Mouse (Mus musculus): Measurements from ENCODE around the gene Fkbp7.

Gene Fkbp7

GRCm38 (mm10) chr2:76647441-76647869 is 25.5 kb downstream of the Fkbp7 start:
- TF ChIP-seq GATA4 (IDR thresholded peaks at IDR 0.05; ENCODE audit: insufficient replicate concordance, low read length): no peak

DNA sequence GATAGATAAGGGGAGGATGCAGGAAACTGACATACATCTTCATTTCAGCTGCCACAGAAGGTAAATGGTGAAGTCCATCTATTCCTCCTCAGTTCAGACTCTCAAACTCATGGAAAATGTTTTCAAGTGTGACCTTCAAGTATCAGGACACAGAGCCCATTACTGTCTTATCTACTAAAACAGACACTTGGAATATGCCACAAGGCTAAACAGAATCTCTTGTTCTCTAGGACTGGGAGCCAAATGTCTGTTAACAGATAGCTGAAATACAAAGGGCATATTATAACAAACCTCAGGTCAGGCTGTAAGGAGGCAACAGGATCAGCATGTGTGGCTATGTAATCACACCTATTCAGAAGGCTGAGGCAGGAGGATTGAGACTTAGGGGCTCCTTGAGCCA is 29.1 kb downstream of the Fkbp7 start:
- TF ChIP-seq GATA4 (IDR thresholded peaks at IDR 0.05; ENCODE audit: insufficient replicate concordance, low read length): no peak

DNA sequence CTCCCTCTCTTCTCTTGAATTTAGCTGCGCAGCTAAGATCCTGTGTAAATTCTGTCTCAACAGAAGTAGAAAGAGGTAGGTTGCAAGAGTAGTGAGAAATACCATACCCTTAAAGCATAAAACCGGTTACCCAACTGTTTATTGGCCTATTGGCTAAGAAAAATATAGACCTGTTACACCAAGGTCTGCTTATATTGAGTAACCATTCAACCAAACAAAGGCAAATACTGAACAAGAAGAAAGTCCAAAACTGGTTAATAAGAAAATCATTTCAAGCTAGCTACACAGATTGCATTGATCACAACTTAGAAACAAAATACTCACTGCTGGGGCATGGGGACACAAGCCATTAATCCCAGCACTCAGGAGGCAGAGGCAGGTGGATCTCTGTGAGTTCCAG is 33.3 kb downstream of the Fkbp7 start:
- TF ChIP-seq GATA4 (IDR thresholded peaks at IDR 0.05; ENCODE audit: insufficient replicate concordance, low read length): no peak

GRCm38 (mm10) chr2:76631600-76631999 is 41.3 kb downstream of the Fkbp7 start:
- no peak for TF ChIP-seq GATA4 (IDR thresholded peaks at IDR 0.05; ENCODE audit: insufficient replicate concordance, low read length)

DNA sequence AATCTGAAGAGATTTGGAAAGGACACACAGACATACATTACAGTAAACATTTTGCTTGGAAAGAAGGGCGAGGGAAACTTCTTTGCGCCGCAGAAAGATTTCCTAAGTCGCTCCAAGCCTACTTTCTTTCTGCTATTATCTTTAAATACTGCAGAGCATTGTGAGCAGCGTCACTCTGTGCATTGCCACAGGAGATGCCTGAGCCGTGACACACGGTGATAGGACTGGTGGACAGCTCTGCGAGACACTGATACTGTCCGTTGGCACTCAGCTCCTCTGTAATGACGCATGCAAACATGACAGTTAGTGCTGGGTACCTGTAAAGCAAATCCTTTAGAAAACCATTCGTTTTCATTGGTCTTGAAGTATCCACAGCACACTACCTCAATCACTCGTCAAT is 42.6 kb downstream of the Fkbp7 start:
- no peak for TF ChIP-seq GATA4 (IDR thresholded peaks at IDR 0.05; ENCODE audit: insufficient replicate concordance, low read length)

GRCm38 (mm10) chr2:76621724-76622123 is 51.2 kb downstream of the Fkbp7 start:
- no peak for TF ChIP-seq GATA4 (IDR thresholded peaks at IDR 0.05; ENCODE audit: insufficient replicate concordance, low read length)

DNA sequence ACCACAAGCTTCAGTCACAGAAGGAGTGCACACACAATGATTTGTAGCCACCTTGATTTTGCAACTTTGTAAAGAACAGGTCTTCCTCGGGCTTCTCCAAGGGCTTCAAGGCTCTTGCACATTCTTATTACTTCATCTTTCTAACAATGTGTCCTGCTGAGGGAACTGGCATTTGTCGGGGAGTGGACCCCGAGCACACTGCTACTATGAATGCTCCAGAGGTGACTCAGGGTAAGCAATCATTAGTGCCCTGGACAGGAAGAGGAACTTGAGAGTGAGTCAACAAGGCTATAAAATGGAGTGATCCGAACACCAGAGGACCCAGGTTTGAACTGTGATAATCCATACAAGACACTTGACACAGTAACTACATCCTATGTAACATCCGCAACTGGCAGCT is 52.7 kb downstream of the Fkbp7 start:
- TF ChIP-seq GATA4 (IDR thresholded peaks at IDR 0.05; ENCODE audit: insufficient replicate concordance, low read length): no peak

DNA sequence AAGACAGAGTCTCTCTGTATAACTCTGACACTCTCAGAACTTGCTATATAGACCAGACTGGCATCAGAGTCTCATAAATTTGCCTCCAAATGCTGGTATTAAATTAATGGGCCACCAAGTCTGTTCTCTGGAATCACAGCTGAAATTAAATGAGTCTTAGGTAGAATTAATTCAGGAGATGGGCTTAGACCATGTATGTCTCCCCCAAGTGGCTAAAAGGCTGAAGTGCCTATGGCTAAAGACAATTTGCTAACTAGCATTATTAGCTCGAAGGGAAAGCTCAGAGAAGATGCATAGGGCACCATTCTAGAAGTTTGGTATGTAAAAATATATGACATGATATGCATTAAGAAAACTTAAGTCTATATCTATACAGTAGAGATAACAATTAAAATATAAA is 54.8 kb downstream of the Fkbp7 start:
- no peak for TF ChIP-seq GATA4 (IDR thresholded peaks at IDR 0.05; ENCODE audit: insufficient replicate concordance, low read length)
